Mouse (Mus musculus): ENCODE data around the gene Pik3c2g. TPM values are rescaled to one million over a fixed set of nuclear protein-coding genes. Genes with fewer than 3 reads are reported as not detected.
A peak's percentile ranks its signal among the peaks of the same experiment; 100 is the strongest.

Pik3c2g gene
- 0.38 and 0.54 TPM in 2 replicates for polyA plus RNA-seq (2016; fragmentation: Nextera tagmentation; extraction: Ambion mirVana)

DNA sequence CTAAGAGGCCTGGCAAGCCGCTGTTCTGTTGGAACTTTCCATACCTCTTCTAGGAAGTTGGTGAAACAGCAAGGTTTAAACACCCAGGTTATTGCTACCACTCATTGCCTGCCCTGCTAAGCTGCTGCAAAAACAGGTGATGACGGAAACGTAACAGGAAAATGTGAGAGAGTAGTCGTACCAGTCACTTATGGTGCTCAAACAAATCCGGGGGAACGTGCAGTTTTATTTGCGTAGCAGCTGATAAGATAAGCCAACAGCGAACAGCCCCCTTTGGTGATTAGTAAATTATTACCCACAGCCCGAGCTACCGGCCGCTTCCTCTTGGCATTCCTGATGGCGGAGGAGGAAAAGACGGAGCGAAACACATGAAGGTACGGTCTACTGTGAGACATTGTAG is at the start of gene Pik3c2g:
Gene Pik3c2g (plus strand): TSS at position 330 of the 400 bp plus-strand sequence.
- Histone ChIP-seq H3K4me3 (no peak within 1 kb of the TSS), H3K27me3 (no peaks in the 10 kb centered on the region), H3K36me3 (no peaks in the 10 kb centered on the region), H3K9ac (replicated peaks) (no peak within 1 kb of the TSS), H3K4me1 (0 out of 2 replicates have a peak, but pooled peaks cover 4% of the 10 kb centered on the region), H3K4me2 (replicated peaks) (no peak within 1 kb of the TSS), H3K27ac (replicated peaks) (no peak within 1 kb of the TSS), H3K9me3 (no peaks in the 10 kb centered on the region)
- ATAC-seq (ENCODE audit: low FRiP score, low read depth): no peak
- 81% methylated on average over 15 of the region's 15 CpGs for WGBS

DNA sequence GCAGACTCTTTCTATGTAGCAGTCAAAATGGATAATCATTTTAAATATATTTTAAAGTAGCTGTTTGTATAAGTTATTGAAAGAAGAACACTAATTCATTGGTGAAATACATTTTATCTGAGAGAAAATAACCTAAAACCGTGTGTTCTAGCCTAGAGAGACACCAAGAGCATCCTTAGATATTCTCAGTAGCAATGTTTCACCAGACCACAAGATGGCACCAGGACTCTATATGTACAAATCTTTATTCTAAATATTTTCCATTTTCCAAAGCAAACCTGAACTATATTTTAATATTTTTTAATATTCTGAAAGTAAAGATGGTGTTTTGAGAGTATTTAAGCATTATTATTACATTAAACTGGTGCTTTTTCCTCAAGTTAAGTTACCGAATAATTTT is 48.6 kb upstream of the Pik3c2g start:
- Histone ChIP-seq H3K4me2 (replicated peaks) (no peak overlapping the region), H3K27me3 (no peaks in the 10 kb centered on the region), H3K9ac (replicated peaks) (no peak overlapping the region), H3K27ac (replicated peaks) (no peak overlapping the region), H3K9me3 (no peaks in the 10 kb centered on the region), H3K36me3 (no peaks in the 10 kb centered on the region), H3K4me3 (no peak overlapping the region), H3K4me1 (no peaks in the 10 kb centered on the region)
- 68% methylated on average over 2 of the region's 2 CpGs for WGBS
- no peak for ATAC-seq (ENCODE audit: low FRiP score, low read depth)

DNA sequence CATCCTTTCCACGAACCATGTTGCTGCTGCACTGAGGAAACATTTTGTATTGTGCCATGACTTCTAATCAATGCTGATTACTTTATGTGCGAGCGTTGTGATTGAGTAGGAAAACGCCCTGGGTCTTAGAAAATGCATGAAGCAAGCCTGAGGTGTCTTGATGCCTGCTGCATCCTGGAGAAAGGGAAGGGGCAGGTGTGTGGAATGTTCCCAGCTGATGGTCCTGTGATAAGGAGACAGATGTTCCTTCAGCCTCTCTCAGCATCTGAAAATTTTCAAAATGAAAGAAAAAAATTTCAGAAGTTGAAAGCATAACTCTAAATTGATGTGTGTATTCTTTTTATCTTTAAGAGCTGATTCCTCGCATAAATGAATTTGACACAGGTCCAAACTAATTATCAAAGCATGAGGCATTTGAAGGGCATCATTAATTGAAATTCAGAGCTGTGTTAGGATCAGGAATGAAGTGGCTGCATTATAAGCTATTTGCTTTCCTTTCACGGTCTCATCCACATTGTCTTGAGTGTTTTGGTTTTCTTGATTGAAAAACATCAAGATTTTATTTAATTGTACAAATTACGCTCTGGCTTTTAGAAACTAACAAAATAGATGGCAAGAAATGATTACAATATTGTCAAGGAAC is 31.4 kb upstream of the Pik3c2g start:
- no peak for ATAC-seq (ENCODE audit: low FRiP score, low read depth)
- 78% methylated on average over 7 of the region's 7 CpGs for WGBS
- Histone ChIP-seq H3K9me3 (no peaks in the 10 kb centered on the region), H3K27me3 (no peaks in the 10 kb centered on the region), H3K9ac (replicated peaks) (no peak overlapping the region), H3K4me2 (replicated peaks) (no peak overlapping the region), H3K27ac (replicated peaks) (no peak overlapping the region), H3K36me3 (no peaks in the 10 kb centered on the region), H3K4me1 (no peaks in the 10 kb centered on the region), H3K4me3 (no peak overlapping the region)

DNA sequence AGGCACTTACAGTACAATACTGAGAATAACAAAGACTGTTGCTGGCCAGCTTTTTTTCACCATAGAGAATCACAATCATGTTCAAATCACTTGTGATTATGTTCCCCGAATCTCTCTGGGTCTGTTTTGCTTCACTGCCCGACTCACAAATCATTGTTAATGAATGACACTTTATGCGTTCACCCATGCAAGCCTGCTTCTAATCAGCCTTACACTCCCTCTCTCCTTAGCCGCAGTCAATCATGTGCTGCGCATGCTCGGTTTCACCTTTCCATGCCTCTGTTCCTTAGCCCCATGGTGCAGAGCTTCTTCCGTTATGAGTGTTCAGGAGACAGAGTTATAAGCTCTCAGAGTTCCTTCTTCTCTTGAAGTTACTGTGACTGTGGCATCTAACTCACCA is 17.8 kb upstream of the Pik3c2g start:
- Histone ChIP-seq H3K27me3 (no peaks in the 10 kb centered on the region), H3K4me2 (replicated peaks) (no peak overlapping the region), H3K4me3 (no peak overlapping the region), H3K9me3 (0 out of 2 replicates have a peak, but pooled peaks cover 2% of the 10 kb centered on the region), H3K4me1 (no peaks in the 10 kb centered on the region), H3K9ac (replicated peaks) (no peak overlapping the region), H3K36me3 (no peaks in the 10 kb centered on the region), H3K27ac (replicated peaks) (no peak overlapping the region)
- 0 out of 2 replicates have a peak, but pooled peaks have one; percentile 54 for ATAC-seq (ENCODE audit: low FRiP score, low read depth)
- 52% methylated on average over 7 of the region's 7 CpGs for WGBS

DNA sequence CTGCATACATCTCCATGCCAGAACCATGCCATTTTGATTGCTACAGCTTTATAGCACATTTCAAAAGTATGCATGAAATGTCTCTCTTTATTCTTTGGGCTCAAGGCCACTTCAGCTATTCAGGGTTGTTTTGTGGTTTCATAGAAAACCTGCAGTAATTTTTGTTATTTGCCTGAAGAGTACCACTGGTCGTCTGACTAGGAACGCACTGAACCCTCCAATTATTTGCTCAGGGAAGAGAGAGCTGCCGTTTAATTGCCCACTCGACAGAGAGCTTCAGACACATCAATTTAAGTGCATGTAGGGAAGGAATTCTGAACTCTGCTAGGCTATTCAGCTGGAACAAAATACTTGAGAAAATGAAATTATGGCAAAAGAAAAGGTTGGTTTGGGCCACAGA is 11.2 kb upstream of the Pik3c2g start:
- no peak for ATAC-seq (ENCODE audit: low FRiP score, low read depth)
- Histone ChIP-seq H3K36me3 (no peaks in the 10 kb centered on the region), H3K4me1 (no peaks in the 10 kb centered on the region), H3K27me3 (no peaks in the 10 kb centered on the region), H3K4me2 (replicated peaks) (no peak overlapping the region), H3K9me3 (0 out of 2 replicates have a peak, but pooled peaks cover 3% of the 10 kb centered on the region), H3K4me3 (no peak overlapping the region), H3K9ac (replicated peaks) (no peak overlapping the region), H3K27ac (replicated peaks) (no peak overlapping the region)
- whole genome bisulfite sequencing: 74% methylated on average over 4 of the region's 4 CpGs

DNA sequence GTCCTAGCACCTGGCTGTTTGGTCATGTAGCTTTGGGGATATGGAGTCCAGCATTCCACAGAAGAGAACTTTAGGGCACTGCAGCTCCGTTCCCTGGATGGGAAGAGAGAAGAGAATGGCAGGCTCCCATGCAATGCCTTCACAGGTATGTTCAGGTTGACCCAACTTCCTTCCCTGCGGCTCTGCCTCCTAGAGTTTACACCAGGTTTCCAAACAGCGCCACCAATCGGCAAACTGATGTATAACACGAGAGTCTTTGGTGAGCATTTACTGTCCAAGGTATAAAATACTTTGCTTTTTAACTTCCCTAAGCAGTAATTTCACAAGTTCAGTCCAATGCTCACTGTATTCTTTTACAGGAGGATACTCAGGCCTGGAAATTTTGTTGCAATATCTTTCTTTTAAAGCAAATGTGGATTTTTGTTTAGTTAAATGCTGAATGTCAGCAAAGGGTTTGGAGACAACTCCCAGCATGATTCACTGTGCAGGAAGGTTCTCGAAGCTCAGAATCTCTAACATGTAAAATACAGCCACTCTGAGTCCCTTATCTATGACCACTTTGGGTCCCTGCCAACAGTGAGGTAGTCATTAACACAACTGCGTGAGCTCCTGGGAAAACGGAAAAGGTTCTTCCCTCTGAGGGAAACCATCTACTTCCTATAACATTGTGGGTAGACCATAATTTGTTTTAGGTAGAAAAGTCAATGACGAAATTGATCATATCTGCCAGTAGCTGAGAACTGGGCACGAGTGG is 10.6 kb upstream of the Pik3c2g start:
- Histone ChIP-seq H3K4me3 (no peak overlapping the region), H3K27ac (replicated peaks) (no peak overlapping the region), H3K36me3 (no peaks in the 10 kb centered on the region), H3K9me3 (0 out of 2 replicates have a peak, but pooled peaks cover 3% of the 10 kb centered on the region), H3K9ac (replicated peaks) (no peak overlapping the region), H3K4me1 (no peaks in the 10 kb centered on the region), H3K4me2 (replicated peaks) (no peak overlapping the region), H3K27me3 (no peaks in the 10 kb centered on the region)
- WGBS: 72% methylated on average over 10 of the region's 10 CpGs
- no peak for ATAC-seq (ENCODE audit: low FRiP score, low read depth)

DNA sequence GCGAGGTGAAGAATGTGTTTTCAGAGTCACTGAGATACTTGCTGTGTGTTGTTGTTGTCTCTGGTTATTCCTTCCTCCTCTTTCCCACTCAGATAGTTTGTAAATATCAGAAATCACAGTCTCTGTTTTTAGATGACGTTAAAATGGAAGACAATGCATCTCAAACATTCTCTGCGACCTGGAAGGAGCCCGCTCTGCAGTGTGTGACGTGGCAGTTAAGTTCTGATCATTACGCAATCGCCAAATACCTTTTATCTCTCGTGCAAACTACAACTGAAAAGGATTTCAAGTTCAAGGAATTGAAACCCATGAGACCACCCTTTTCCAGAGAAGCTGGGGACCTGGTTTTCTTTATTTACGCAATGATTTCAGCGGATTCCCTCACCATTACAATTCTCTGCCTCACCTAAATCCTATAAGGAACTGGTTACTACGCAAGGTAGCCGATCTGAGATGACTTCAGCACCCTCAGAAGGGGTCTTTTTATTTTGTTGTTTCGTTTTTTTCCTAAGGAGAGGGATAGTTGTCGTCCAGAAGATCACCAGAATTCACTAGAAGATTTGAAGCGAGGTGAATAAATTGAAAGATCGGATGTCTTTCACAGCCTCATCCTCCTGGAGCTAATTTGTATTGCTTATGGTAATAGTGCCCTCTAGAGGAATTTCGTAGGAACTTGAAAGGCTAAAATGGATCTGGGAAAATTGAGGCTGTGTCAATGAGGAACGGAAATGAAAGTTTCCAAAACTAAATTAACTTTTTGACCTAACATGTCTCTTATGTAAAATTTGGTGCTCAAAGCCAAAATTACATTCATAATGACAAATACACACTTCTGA is 9.8 kb upstream of the Pik3c2g start:
- Histone ChIP-seq H3K4me2 (replicated peaks) (no peak overlapping the region), H3K9me3 (0 out of 2 replicates have a peak, but pooled peaks cover 3% of the 10 kb centered on the region), H3K4me1 (no peaks in the 10 kb centered on the region), H3K36me3 (no peaks in the 10 kb centered on the region), H3K9ac (replicated peaks) (no peak overlapping the region), H3K27me3 (no peaks in the 10 kb centered on the region), H3K4me3 (no peak overlapping the region), H3K27ac (replicated peaks) (no peak overlapping the region)
- WGBS: 59% methylated on average over 18 of the region's 18 CpGs
- ATAC-seq (ENCODE audit: low FRiP score, low read depth): peak; percentile 45; the same call in 1 of the 2 replicates

DNA sequence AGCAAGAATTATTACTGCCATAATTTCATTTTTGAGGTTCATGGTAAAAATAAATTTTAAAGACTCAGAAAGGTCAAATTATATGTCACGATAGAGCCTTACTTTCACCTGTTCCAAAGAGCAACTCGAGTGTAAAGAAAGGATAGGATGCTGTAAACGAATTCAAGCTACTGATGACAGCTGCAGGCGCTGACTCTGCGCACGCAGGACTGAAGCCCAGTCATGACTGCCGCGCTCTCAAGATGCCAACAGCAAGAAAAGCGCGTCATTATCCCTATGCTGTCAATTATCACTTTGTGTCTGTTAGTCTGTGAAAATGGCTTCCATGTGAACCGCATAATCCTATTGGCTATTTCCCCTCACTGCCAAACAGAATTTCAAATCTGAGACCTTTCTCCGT is 457 bp downstream of the Pik3c2g start:
- 83% methylated on average over 12 of the region's 12 CpGs for WGBS
- no peak overlapping the region for H3K27ac ChIP-seq (replicated peaks)

DNA sequence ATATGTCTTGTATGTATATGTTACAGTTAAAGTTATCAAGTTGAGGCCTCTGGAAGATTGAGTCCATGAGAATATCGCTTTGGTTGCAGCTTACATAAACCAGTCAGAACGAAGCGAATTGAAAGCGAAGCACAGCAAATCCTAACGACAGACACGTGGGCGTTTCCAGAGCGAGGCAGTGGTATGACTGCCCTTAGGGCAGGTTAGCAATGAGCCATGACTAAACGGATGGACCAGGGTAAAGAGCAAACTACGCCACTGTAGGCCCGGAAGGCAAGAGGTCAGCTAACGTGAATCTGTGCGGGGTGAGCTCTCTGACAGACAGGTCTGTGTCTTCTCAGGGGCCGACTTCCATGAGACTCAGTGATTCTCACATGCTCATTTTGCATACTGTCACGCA is 1.4 kb downstream of the Pik3c2g start:
- no peaks in the 10 kb centered on the region for H3K27me3 ChIP-seq
- H3K9me3 ChIP-seq: no peaks in the 10 kb centered on the region
- 45% methylated on average over 15 of the region's 15 CpGs for WGBS
- ATAC-seq (ENCODE audit: low FRiP score, low read depth): peak; percentile 59
- H3K27ac ChIP-seq (replicated peaks): no peak overlapping the region
- no peaks in the 10 kb centered on the region for H3K36me3 ChIP-seq
- 0 out of 2 replicates have a peak, but pooled peaks cover 4% of the 10 kb centered on the region for H3K4me1 ChIP-seq
- no peak overlapping the region for H3K4me3 ChIP-seq
- no peak overlapping the region for H3K4me2 ChIP-seq (replicated peaks)
- no peak overlapping the region for H3K9ac ChIP-seq (replicated peaks)

More for the DNA sequence above, 457 bp downstream of the Pik3c2g start:
- no peak for ATAC-seq (ENCODE audit: low FRiP score, low read depth)
- H3K4me1 ChIP-seq: 0 out of 2 replicates have a peak, but pooled peaks cover 4% of the 10 kb centered on the region
- H3K9ac ChIP-seq (replicated peaks): no peak overlapping the region
- H3K4me2 ChIP-seq (replicated peaks): no peak overlapping the region
- no peaks in the 10 kb centered on the region for H3K9me3 ChIP-seq
- H3K27me3 ChIP-seq: no peaks in the 10 kb centered on the region
- no peaks in the 10 kb centered on the region for H3K36me3 ChIP-seq
- no peak overlapping the region for H3K4me3 ChIP-seq

DNA sequence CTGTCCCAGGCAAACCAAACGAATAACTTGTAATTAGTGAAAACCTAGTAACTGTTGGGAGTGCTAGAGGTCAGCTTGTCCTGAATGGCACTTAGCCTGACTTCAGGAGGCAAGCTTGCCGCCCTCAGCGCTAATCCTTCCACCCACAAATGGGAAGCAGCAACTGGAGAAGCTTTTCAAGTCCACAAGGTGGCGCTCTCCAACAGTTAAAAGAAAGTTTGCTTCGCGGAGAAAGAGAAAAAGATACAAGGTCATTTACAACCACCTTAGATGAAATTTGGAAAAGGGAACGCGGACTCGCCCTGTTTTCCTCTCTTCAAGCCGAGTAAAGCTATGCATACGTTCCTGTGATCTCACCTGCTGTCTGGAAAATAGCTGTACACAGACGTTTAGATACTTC is 2.3 kb downstream of the Pik3c2g start:
- peak; percentile 59 for ATAC-seq (ENCODE audit: low FRiP score, low read depth)
- Histone ChIP-seq H3K36me3 (no peaks in the 10 kb centered on the region), H3K27me3 (no peaks in the 10 kb centered on the region), H3K4me1 (0 out of 2 replicates have a peak, but pooled peaks cover 4% of the 10 kb centered on the region), H3K4me3 (no peak overlapping the region), H3K27ac (replicated peaks) (no peak overlapping the region), H3K9ac (replicated peaks) (no peak overlapping the region), H3K9me3 (no peaks in the 10 kb centered on the region), H3K4me2 (replicated peaks) (no peak overlapping the region)
- WGBS: 14% methylated on average over 12 of the region's 12 CpGs

DNA sequence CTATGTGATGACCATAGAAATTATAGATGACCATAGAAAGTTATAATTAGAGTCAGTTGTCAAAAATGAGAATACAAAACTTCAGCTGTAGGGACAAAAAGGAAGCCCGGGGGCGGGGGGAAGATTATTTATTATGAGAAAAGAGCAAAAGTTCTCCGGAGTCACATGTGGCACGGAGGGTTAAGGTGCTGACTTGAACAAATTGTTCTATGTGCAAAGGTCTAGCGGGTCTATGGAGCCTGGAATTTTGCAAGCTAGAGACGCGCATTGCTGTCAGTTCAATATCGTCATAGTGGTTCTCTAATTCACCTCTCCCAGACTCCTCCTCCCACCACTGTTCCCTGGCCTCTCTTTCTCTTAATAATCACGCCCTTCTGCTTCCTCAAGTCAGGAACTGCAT is 2.8 kb downstream of the Pik3c2g start:
- Histone ChIP-seq H3K4me2 (replicated peaks) (no peak overlapping the region), H3K36me3 (no peaks in the 10 kb centered on the region), H3K4me1 (0 out of 2 replicates have a peak, but pooled peaks cover 4% of the 10 kb centered on the region), H3K9ac (replicated peaks) (no peak overlapping the region), H3K27me3 (no peaks in the 10 kb centered on the region), H3K9me3 (no peaks in the 10 kb centered on the region), H3K4me3 (no peak overlapping the region), H3K27ac (replicated peaks) (no peak overlapping the region)
- no peak for ATAC-seq (ENCODE audit: low FRiP score, low read depth)
- 67% methylated on average over 9 of the region's 9 CpGs for WGBS

Data from midbrain, embryonic 12.5 days (tissue).